8 mouse cellular contexts compared by ENCODE assay signal in genomic region chr12:73517022-73517709, GRCm38 (mm10). TPM values are rescaled to one million over a fixed set of nuclear protein-coding genes. Genes with fewer than 3 reads are reported as not detected.
DNase-seq lines count a peak whose midpoint lies in the region; ATAC-seq and TF ChIP-seq lines count a peak whose summit lies in the region.

No protein-coding gene starts in this region.

- no peak overlapping the region for H3K9ac ChIP-seq in forebrain, embryonic 11.5 days (ENCODE audit: low read length)
- H3K9ac ChIP-seq in heart, embryonic 15.5 days: no peak overlapping the region
- no peak overlapping the region for H3K9ac ChIP-seq in liver, embryonic 12.5 days

- no peaks in the 10 kb centered on the region for H3K36me3 ChIP-seq in E14TG2a.4 (ENCODE audit: insufficient read depth, low read length)
- no peaks in the 10 kb centered on the region for H3K36me3 ChIP-seq in forebrain, embryonic 11.5 days (ENCODE audit: control insufficient read depth, insufficient read depth, low read length)
- no peaks in the 10 kb centered on the region for H3K36me3 ChIP-seq in heart, embryonic 15.5 days
- no peaks in the 10 kb centered on the region for H3K36me3 ChIP-seq in liver, embryonic 12.5 days

- H3K4me3 ChIP-seq in E14TG2a.4 (replicated peaks; ENCODE audit: low read length): peak overlapping the region; percentile 54
- no peak overlapping the region for H3K4me3 ChIP-seq in forebrain, embryonic 11.5 days (ENCODE audit: low read depth, low read length)
- no peak overlapping the region for H3K4me3 ChIP-seq in heart, embryonic 15.5 days
- H3K4me3 ChIP-seq in liver, embryonic 12.5 days: no peak overlapping the region

- peaks cover 12% of the 10 kb centered on the region for H3K4me1 ChIP-seq in E14TG2a.4 (replicated peaks; ENCODE audit: low read depth, low read length)
- no peaks in the 10 kb centered on the region for H3K4me1 ChIP-seq in forebrain, embryonic 11.5 days (replicated peaks; ENCODE audit: control insufficient read depth, insufficient read depth, low read length)
- peaks cover 5% of the 10 kb centered on the region for H3K4me1 ChIP-seq in heart, embryonic 15.5 days (replicated peaks)
- no peaks in the 10 kb centered on the region for H3K4me1 ChIP-seq in liver, embryonic 12.5 days

- peak; percentile 62 for DNase-seq in c-Kit-positive CD71-negative TER-119-negative erythroid progenitor cells, embryonic 14.5 days (ENCODE audit: low read depth)
- DNase-seq in forebrain, embryonic 11.5 days (ENCODE audit: low spot score): peak; percentile 87
- DNase-seq in kidney, postnatal 14 days: peak; percentile 83
- DNase-seq in natural killer cell, adult 2 months (ENCODE audit: low spot score in 2 of 2): peak; percentile 24 to 48
- peak; percentile 89 for DNase-seq in testis, postnatal 10 days (ENCODE audit: low spot score)

- H3K4me2 ChIP-seq in forebrain, embryonic 11.5 days (ENCODE audit: low read depth, low read length, severe bottlenecking): no peak overlapping the region
- H3K4me2 ChIP-seq in heart, embryonic 15.5 days: peak overlapping the region; percentile 26
- no peak overlapping the region for H3K4me2 ChIP-seq in liver, embryonic 12.5 days

- ATAC-seq in forebrain, embryonic 11.5 days (replicated peaks; ENCODE audit: low FRiP score): peak; percentile 71; the same call in 1 of the 2 replicates
- peak; percentile 67 for ATAC-seq in heart, embryonic 15.5 days (replicated peaks; ENCODE audit: insufficient number of reproducible peaks, insufficient read depth, low FRiP score, low read depth)
- 0 out of 2 replicates have a peak, but pooled peaks have one; percentile 21 for ATAC-seq in liver, embryonic 12.5 days

- H3K9me3 ChIP-seq in E14TG2a.4 (ENCODE audit: low read length): no peaks in the 10 kb centered on the region
- no peaks in the 10 kb centered on the region for H3K9me3 ChIP-seq in forebrain, embryonic 11.5 days (ENCODE audit: control insufficient read depth, low read length)
- no peaks in the 10 kb centered on the region for H3K9me3 ChIP-seq in heart, embryonic 15.5 days (replicated peaks)
- H3K9me3 ChIP-seq in liver, embryonic 12.5 days (replicated peaks): no peaks in the 10 kb centered on the region

- peak; percentile 87 for TF ChIP-seq CTCF in E14TG2a.4 (conservative IDR thresholded peaks at IDR 0.05; ENCODE audit: low read length)

- no peak overlapping the region for H3K27ac ChIP-seq in forebrain, embryonic 11.5 days (ENCODE audit: low read depth, low read length)
- H3K27ac ChIP-seq in heart, embryonic 15.5 days: no peak overlapping the region
- H3K27ac ChIP-seq in liver, embryonic 12.5 days: no peak overlapping the region

- WGBS in forebrain, embryonic 11.5 days: 39% methylated on average over 15 of the region's 15 CpGs
- WGBS in heart, embryonic 15.5 days: 34% methylated on average over 15 of the region's 15 CpGs
- 37% methylated on average over 15 of the region's 15 CpGs for WGBS in liver, embryonic 12.5 days (ENCODE audit: insufficient replicate concordance)

- H3K27me3 ChIP-seq in E14TG2a.4 (ENCODE audit: insufficient read depth, low read length): peaks cover 36% of the 10 kb centered on the region
- H3K27me3 ChIP-seq in forebrain, embryonic 11.5 days (ENCODE audit: control insufficient read depth, insufficient read depth, low read length): no peaks in the 10 kb centered on the region
- no peaks in the 10 kb centered on the region for H3K27me3 ChIP-seq in heart, embryonic 15.5 days
- no peaks in the 10 kb centered on the region for H3K27me3 ChIP-seq in liver, embryonic 12.5 days (replicated peaks)

RNA-seq across cellular contexts. Expression of gene Tmem30b, which starts 29.0 kb away (rescaled TPM):
- 2.4 and 3.4 TPM in 2 replicates for polyA plus RNA-seq in forebrain, embryonic 11.5 days (2014; fragmentation: Nextera tagmentation; extraction: Ambion mirVana)
- polyA plus RNA-seq in heart, embryonic 15.5 days (2015; fragmentation: Nextera tagmentation; extraction: Ambion mirVana): 0.52 and 3.7 TPM in 2 replicates
- 0.60 and 0.87 TPM in 2 replicates for polyA plus RNA-seq in liver, embryonic 12.5 days (2016; fragmentation: Nextera tagmentation; extraction: Ambion mirVana)

Comparison
In these comparisons a context has a peak if more than half of its experiments do, and no peak if none do; other contexts are left out.
1. DNase-seq: peak in every context shown above with its lines; median percentile 89 in testis, postnatal 10 days; 87 in forebrain, embryonic 11.5 days; 83 in kidney, postnatal 14 days; 62 in c-Kit-positive CD71-negative TER-119-negative erythroid progenitor cells, embryonic 14.5 days; 36 in natural killer cell, adult 2 months.
2. ATAC-seq: peak in every context shown above with its lines; median percentile 71 in forebrain, embryonic 11.5 days; 67 in heart, embryonic 15.5 days; 21 in liver, embryonic 12.5 days.